Mouse (Mus musculus): Measurements from ENCODE around the gene Zfp507.
A peak's percentile ranks its signal among the peaks of the same experiment; 100 is the strongest.

GRCm38 (mm10) chr7:35764461-35764860 is 38.3 kb downstream of the Zfp507 start:
- TF ChIP-seq CTCF (IDR thresholded peaks at IDR 0.05; ENCODE audit: control insufficient read depth, insufficient read depth, insufficient replicate concordance, low read depth, low read length): peak; percentile 15; the same call in 1 of the 2 replicates
- TF ChIP-seq POLR2A (IDR thresholded peaks at IDR 0.05; ENCODE audit: control insufficient read depth, low read depth, low read length): no peak
